Mouse (Mus musculus) thymus, postnatal 14 days (tissue): ENCODE measurements around the gene Ppp2r5a.

ENCODE experiments used
- DNase-seq: peaks from one replicate; pipeline ENCODE4 v3.0.0; 2021

Ppp2r5a gene

GRCm38 (mm10) chr1:191417111-191417510 lies 14.0 kb upstream of the Ppp2r5a start:
- DNase-seq, result no peak

GRCm38 (mm10) chr1:191416611-191417010 lies 13.5 kb upstream of the Ppp2r5a start:
- DNase-seq, result no peak

DNA sequence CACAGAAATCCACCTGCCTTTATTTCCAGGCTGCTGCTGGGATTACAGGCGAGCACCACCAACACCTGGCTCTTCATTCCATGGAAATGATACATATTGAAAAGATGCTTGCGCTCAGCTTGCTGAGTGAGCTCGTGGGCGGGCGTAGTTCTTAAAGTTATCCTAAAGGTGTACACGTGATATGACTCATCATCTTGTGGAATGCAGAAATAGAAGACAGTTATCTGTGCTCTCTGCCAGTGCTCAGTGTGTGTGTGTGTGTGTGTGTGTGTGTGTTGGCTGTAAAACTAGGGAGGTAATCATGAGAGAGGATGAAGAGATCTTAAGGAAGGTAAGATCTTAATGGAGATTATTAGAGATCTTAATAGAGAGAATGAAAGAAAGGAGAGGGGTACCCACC lies 11.4 kb upstream of the Ppp2r5a start:
- no peak for DNase-seq

- no peak for DNase-seq
Measured at GRCm38 (mm10) chr1:191413691-191414415, 10.8 kb upstream of the Ppp2r5a start.

GRCm38 (mm10) chr1:191410294-191411036 lies 7.4 kb upstream of the Ppp2r5a start:
- DNase-seq, result peak; percentile 34

GRCm38 (mm10) chr1:191407246-191407645 lies 4.2 kb upstream of the Ppp2r5a start:
- no peak for DNase-seq

GRCm38 (mm10) chr1:191406516-191406915 lies 3.4 kb upstream of the Ppp2r5a start:
- no peak for DNase-seq

GRCm38 (mm10) chr1:191404721-191405329 lies 1.8 kb upstream of the Ppp2r5a start:
- DNase-seq, result peak; percentile 33

GRCm38 (mm10) chr1:191404301-191404700 lies 1.2 kb upstream of the Ppp2r5a start:
- peak; percentile 84 for DNase-seq

DNA sequence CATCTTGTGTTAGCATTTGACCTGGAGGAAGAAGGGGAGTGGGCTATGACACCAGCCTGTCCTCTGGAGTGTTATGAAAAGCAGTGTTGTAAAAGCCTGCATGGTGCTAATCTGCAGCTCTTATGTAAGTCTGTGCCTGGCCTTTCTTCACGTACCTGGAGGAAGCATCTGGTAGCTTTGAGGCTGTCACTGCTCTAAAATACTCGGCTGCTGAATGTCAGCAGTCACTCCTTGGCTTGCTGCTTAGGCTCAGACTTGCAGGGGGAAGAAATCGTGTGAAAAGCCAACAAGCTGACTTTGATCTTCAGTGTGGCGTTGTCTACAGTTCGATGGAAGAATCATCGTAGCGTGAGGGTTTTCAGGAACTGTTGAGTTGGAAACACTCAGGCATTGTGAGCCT lies 566 bp downstream of the Ppp2r5a start:
- peak; percentile 52 for DNase-seq

DNA sequence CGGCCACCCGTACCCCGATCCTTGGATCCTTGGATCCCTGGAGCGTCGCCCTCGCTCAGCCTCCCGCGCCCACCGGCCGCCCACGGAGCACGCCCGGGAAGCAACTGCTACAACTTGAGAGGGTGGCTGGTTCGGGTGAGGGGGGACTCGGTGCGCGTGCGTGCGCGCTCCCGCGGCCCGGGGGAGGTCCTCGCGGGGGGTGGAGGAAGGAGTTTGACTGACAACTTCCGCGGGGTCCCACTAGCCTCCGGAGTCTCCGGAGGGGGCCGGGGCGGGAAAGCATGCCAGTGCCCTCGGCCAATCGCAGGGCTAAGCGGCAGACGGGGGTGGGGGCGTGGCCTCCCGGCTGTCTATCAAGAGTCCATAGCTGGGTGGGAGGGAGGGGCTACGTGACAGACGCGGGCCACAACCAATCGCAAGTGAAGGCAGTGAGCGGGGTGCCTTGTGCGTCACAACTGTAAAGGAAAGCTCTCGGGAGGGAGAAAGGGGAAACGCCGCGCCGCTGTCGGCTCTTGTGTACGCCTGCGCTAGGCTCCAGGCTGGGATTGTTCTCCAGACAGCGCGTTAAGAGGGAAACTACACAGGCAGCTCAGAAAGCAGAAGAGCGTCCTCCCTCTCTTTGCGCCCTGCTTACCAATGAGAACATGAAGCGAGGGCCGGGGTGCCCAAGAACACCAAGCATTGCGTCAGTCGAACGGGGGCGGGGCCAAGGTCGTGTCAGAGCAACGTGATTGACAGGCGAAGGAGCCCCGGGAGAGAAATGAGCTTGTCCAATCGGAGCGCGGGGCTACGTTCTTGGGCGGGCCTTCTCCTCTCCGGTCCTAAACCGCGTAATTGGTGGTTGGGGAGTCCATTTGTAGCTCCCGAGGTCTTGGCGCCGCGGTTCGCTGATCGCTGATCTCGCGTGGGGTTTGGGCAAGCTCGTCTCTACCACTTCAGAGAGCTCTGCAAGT lies 5.9 kb downstream of the Ppp2r5a start:
- peak; percentile 100 for DNase-seq

DNA sequence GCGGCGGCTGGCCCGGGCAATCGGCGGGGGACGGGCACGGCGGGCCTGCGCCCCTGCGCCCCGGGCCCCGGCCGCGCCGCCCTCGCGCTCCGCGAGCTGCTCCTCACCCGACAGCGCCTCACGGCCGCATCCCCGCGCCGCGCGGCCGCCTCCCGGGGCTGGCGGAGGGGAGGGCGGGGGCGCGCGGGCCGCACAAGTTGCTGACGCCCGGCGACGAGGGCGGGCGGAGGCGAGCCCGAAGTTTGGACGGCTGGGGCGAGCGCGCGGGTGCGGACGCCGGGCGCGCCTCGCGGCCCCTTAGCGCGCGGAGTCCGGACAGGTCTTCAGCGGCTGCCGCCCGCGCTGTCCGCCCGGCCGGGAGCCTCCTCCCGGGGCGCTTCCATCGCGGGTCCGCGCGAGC lies 6.6 kb downstream of the Ppp2r5a start:
- DNase-seq, result peak; percentile 72

DNA sequence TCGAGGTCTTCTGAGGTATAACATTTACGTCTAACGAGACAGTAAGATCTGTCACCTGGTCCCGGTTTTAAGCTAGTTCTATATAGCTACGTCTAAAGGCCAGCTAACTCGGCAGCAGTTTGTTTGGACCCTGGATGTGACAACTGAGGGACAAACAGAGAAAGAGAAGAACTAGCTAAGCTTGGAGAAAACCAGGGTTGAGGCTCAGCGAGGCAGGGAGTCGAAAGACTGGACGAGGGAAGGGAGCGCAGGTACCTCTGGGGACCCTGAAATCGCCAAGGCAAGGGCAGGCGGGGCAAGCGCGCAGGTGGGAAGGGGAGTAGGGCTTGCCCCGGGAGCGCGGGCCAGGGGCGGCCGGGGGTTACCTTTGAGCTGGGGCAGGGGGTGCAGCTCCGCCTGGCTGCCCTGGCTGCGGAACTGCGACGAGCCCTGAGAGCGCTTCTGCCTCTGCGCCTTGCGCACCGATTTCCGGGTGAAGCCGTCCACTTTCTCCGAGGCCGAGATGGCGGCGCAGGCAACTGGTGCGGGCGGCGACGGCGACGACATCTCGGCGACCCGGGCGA lies 7.1 kb downstream of the Ppp2r5a start:
- peak; percentile 85 for DNase-seq

GRCm38 (mm10) chr1:191395200-191395599 lies 7.9 kb downstream of the Ppp2r5a start:
- DNase-seq, result no peak

DNA sequence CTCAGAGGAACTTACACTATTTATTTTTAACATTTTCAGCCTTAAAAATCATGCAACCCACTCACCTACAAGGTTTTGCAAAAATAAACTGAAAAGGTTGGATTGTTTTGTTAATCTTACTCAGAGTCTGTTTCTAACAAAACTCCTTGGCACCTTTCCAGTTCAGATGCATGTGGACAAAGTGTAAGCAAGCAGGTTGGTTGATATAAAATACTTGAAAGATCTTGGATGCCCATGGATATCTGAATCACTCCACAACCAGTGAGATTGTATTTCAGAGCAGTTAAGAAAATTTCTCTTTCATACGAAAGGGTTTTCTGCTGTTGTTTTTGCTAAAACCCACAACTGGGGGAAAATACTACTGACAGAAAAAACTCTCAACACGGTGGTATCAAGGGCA lies 8.9 kb downstream of the Ppp2r5a start:
- DNase-seq, result no peak

DNA sequence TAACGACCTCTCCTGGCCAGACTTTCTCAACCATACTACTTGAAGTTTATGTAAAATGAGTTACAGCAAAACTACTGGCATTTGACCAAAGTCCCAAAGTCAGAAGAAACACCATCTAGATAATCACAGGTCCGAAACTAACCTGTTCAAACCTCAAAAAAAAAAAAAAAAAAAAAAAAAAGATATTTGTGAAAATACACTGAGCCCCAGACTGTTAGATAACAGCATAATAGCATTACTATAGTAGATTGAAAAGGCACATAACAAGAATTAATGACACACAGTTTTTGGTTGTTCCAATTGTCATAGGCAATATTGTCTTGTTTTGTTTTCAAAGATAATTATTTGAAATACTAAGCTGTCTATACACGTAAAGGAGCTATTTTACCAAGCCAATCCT lies 9.5 kb downstream of the Ppp2r5a start:
- DNase-seq, result no peak

DNA sequence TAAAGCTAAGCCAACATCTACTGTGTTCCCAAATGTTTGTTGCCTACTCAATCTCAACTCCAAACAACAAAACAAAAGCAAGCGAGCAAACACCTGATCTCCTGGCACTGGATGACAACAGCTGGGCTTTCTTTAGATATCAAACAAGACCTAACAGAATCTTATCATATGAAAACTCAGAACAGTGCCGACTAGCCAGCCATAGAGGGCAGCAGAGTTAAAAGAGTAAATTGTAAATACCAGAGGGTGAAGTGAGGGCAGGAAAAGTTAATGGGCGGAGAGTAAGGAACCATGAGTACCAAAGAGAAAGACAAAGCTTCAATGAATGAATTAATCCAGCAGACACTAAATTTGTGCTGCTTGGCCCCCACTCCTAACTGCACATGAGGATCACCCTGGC lies 11.8 kb downstream of the Ppp2r5a start:
- DNase-seq, result peak; percentile 74

- no peak for DNase-seq
Measured at GRCm38 (mm10) chr1:191384786-191385430, 18.2 kb downstream of the Ppp2r5a start.

- no peak for DNase-seq
Measured at GRCm38 (mm10) chr1:191381955-191382736, 20.9 kb downstream of the Ppp2r5a start.

DNA sequence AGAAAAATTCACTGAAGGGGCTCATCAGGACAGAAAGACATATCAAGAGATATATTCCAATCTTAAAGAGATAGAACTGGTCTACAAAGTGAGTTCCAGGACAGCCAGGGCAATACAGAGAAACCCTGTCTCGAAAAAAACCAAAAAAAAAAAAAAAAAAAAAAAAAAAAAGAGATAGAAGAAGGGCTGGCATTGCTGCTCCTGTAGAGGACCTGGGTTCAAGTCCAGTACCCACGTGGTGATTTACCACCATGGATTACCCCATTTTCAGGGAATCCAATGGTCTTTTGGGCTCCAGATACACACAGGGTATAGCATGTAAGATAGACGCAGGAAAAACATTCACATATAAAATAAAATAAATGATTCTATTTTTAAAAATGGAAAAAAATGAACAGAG lies 22.2 kb downstream of the Ppp2r5a start:
- DNase-seq, result no peak

- DNase-seq, result no peak
Measured at GRCm38 (mm10) chr1:191378080-191378479, 25.0 kb downstream of the Ppp2r5a start.
